Mouse (Mus musculus): ENCODE data around the gene Kcnj9. TPM values are rescaled to one million over a fixed set of nuclear protein-coding genes. Genes with fewer than 3 reads are reported as not detected.

The Kcnj9 gene
- polyA plus RNA-seq, 1 experiment from 2014 or later = 2.7 TPM

- ATAC-seq (ENCODE audit: low read depth) = peak; percentile 4; the same call in 1 of the 2 replicates
- Histone ChIP-seq H3K4me3 (ENCODE audit: low read depth, low read length) (no peak overlapping the region), H3K27ac (ENCODE audit: low read depth, low read length) (0 out of 2 replicates have a peak overlapping the region, but pooled peaks have one; percentile 1), H3K36me3 (ENCODE audit: control insufficient read depth, insufficient read depth, low read length) (no peaks in the 10 kb centered on the region), H3K4me2 (ENCODE audit: low read depth, low read length) (no peak overlapping the region), H3K9me3 (ENCODE audit: control insufficient read depth, low read length) (no peaks in the 10 kb centered on the region), H3K27me3 (ENCODE audit: control insufficient read depth, insufficient read depth, low read length) (no peaks in the 10 kb centered on the region), H3K9ac (replicated peaks; ENCODE audit: low read depth, low read length) (no peak overlapping the region), H3K4me1 (ENCODE audit: control insufficient read depth, insufficient read depth, low read length) (peaks cover 6% of the 10 kb centered on the region; the same call in 1 of the 2 replicates)
- WGBS = 61% methylated on average over 7 of the region's 7 CpGs
Observed at GRCm38 (mm10) chr1:172319346-172319745, 9.8 kb downstream of the Kcnj9 start.

GRCm38 (mm10) chr1:172318424-172319035, 10.6 kb downstream of the Kcnj9 start:
- H3K4me2 ChIP-seq (ENCODE audit: low read depth, low read length) = no peak overlapping the region
- H3K27me3 ChIP-seq (ENCODE audit: control insufficient read depth, insufficient read depth, low read length) = no peaks in the 10 kb centered on the region
- peaks cover 6% of the 10 kb centered on the region; the same call in 1 of the 2 replicates for H3K4me1 ChIP-seq (ENCODE audit: control insufficient read depth, insufficient read depth, low read length)
- H3K9ac ChIP-seq (replicated peaks; ENCODE audit: low read depth, low read length) = no peak overlapping the region
- H3K27ac ChIP-seq (ENCODE audit: low read depth, low read length) = peak overlapping the region; percentile 22; the same call in 1 of the 2 replicates
- no peaks in the 10 kb centered on the region for H3K9me3 ChIP-seq (ENCODE audit: control insufficient read depth, low read length)
- ATAC-seq (ENCODE audit: low read depth) = no peak
- H3K36me3 ChIP-seq (ENCODE audit: control insufficient read depth, insufficient read depth, low read length) = no peaks in the 10 kb centered on the region
- WGBS = 58% methylated on average over 19 of the region's 19 CpGs
- no peak overlapping the region for H3K4me3 ChIP-seq (ENCODE audit: low read depth, low read length)

GRCm38 (mm10) chr1:172317946-172318345, 11.2 kb downstream of the Kcnj9 start:
- Histone ChIP-seq H3K4me2 (ENCODE audit: low read depth, low read length) (no peak overlapping the region), H3K9ac (replicated peaks; ENCODE audit: low read depth, low read length) (no peak overlapping the region), H3K9me3 (ENCODE audit: control insufficient read depth, low read length) (no peaks in the 10 kb centered on the region), H3K4me3 (ENCODE audit: low read depth, low read length) (no peak overlapping the region), H3K27ac (ENCODE audit: low read depth, low read length) (no peak overlapping the region; the same call in 1 of the 2 replicates), H3K4me1 (ENCODE audit: control insufficient read depth, insufficient read depth, low read length) (peaks cover 9% of the 10 kb centered on the region; the same call in 1 of the 2 replicates), H3K36me3 (ENCODE audit: control insufficient read depth, insufficient read depth, low read length) (no peaks in the 10 kb centered on the region), H3K27me3 (ENCODE audit: control insufficient read depth, insufficient read depth, low read length) (no peaks in the 10 kb centered on the region)
- WGBS = 48% methylated on average over 15 of the region's 15 CpGs
- ATAC-seq (ENCODE audit: low read depth) = no peak

GRCm38 (mm10) chr1:172317431-172317830, 11.7 kb downstream of the Kcnj9 start:
- no peak overlapping the region for H3K27ac ChIP-seq (ENCODE audit: low read depth, low read length)
- no peaks in the 10 kb centered on the region for H3K9me3 ChIP-seq (ENCODE audit: control insufficient read depth, low read length)
- no peaks in the 10 kb centered on the region for H3K27me3 ChIP-seq (ENCODE audit: control insufficient read depth, insufficient read depth, low read length)
- no peak for ATAC-seq (ENCODE audit: low read depth)
- 57% methylated on average over 18 of the region's 18 CpGs for WGBS
- H3K4me2 ChIP-seq (ENCODE audit: low read depth, low read length) = no peak overlapping the region
- no peaks in the 10 kb centered on the region for H3K36me3 ChIP-seq (ENCODE audit: control insufficient read depth, insufficient read depth, low read length)
- peaks cover 14% of the 10 kb centered on the region; the same call in 1 of the 2 replicates for H3K4me1 ChIP-seq (ENCODE audit: control insufficient read depth, insufficient read depth, low read length)
- no peak overlapping the region for H3K4me3 ChIP-seq (ENCODE audit: low read depth, low read length)
- H3K9ac ChIP-seq (replicated peaks; ENCODE audit: low read depth, low read length) = no peak overlapping the region

GRCm38 (mm10) chr1:172314911-172315310, 14.2 kb downstream of the Kcnj9 start:
- Histone ChIP-seq H3K4me1 (ENCODE audit: control insufficient read depth, insufficient read depth, low read length) (peaks cover 16% of the 10 kb centered on the region), H3K9me3 (ENCODE audit: control insufficient read depth, low read length) (no peaks in the 10 kb centered on the region), H3K36me3 (ENCODE audit: control insufficient read depth, insufficient read depth, low read length) (no peaks in the 10 kb centered on the region), H3K27ac (ENCODE audit: low read depth, low read length) (peak overlapping the region; percentile 53; the same call in 1 of the 2 replicates), H3K4me2 (ENCODE audit: low read depth, low read length) (no peak overlapping the region), H3K4me3 (ENCODE audit: low read depth, low read length) (no peak overlapping the region), H3K9ac (replicated peaks; ENCODE audit: low read depth, low read length) (no peak overlapping the region), H3K27me3 (ENCODE audit: control insufficient read depth, insufficient read depth, low read length) (no peaks in the 10 kb centered on the region)
- peak; percentile 3; the same call in 1 of the 2 replicates for ATAC-seq (ENCODE audit: low read depth)
- WGBS = 28% methylated on average over 3 of the region's 3 CpGs

- WGBS = 55% methylated on average over 10 of the region's 10 CpGs
- H3K27me3 ChIP-seq (ENCODE audit: control insufficient read depth, insufficient read depth, low read length) = no peaks in the 10 kb centered on the region
Observed at GRCm38 (mm10) chr1:172313613-172314411, 15.3 kb downstream of the Kcnj9 start.

GRCm38 (mm10) chr1:172312768-172313561, 16.2 kb downstream of the Kcnj9 start:
- Histone ChIP-seq H3K4me3 (ENCODE audit: low read depth, low read length) (peak overlapping the region; percentile 50), H3K4me2 (ENCODE audit: low read depth, low read length) (peak overlapping the region; percentile 89), H3K9ac (replicated peaks; ENCODE audit: low read depth, low read length) (peak overlapping the region; percentile 69), H3K27me3 (ENCODE audit: control insufficient read depth, insufficient read depth, low read length) (no peaks in the 10 kb centered on the region), H3K36me3 (ENCODE audit: control insufficient read depth, insufficient read depth, low read length) (no peaks in the 10 kb centered on the region), H3K9me3 (ENCODE audit: control insufficient read depth, low read length) (no peaks in the 10 kb centered on the region), H3K27ac (ENCODE audit: low read depth, low read length) (peak overlapping the region; percentile 52; the same call in 1 of the 2 replicates), H3K4me1 (ENCODE audit: control insufficient read depth, insufficient read depth, low read length) (peaks cover 13% of the 10 kb centered on the region)
- WGBS = 9% methylated on average over 16 of the region's 16 CpGs
- no peak for ATAC-seq (ENCODE audit: low read depth)

More at GRCm38 (mm10) chr1:172313613-172314411, 15.3 kb downstream of the Kcnj9 start:
- no peaks in the 10 kb centered on the region for H3K36me3 ChIP-seq (ENCODE audit: control insufficient read depth, insufficient read depth, low read length)
- ATAC-seq (ENCODE audit: low read depth) = no peak
- no peaks in the 10 kb centered on the region for H3K9me3 ChIP-seq (ENCODE audit: control insufficient read depth, low read length)
- peaks cover 14% of the 10 kb centered on the region for H3K4me1 ChIP-seq (ENCODE audit: control insufficient read depth, insufficient read depth, low read length)
- no peak overlapping the region for H3K9ac ChIP-seq (replicated peaks; ENCODE audit: low read depth, low read length)
- H3K27ac ChIP-seq (ENCODE audit: low read depth, low read length) = 0 out of 2 replicates have a peak overlapping the region, but pooled peaks have one; percentile 18
- H3K4me2 ChIP-seq (ENCODE audit: low read depth, low read length) = peak overlapping the region; percentile 89; the same call in 1 of the 2 replicates
- peak overlapping the region; percentile 50; the same call in 1 of the 2 replicates for H3K4me3 ChIP-seq (ENCODE audit: low read depth, low read length)

GRCm38 (mm10) chr1:172311921-172312767, 17.0 kb downstream of the Kcnj9 start:
- ATAC-seq (ENCODE audit: low read depth) = peak; percentile 62
- Histone ChIP-seq H3K4me3 (ENCODE audit: low read depth, low read length) (peak overlapping the region; percentile 50), H3K9ac (replicated peaks; ENCODE audit: low read depth, low read length) (peak overlapping the region; percentile 69), H3K27ac (ENCODE audit: low read depth, low read length) (peak overlapping the region; percentile 78), H3K27me3 (ENCODE audit: control insufficient read depth, insufficient read depth, low read length) (no peaks in the 10 kb centered on the region), H3K36me3 (ENCODE audit: control insufficient read depth, insufficient read depth, low read length) (no peaks in the 10 kb centered on the region), H3K9me3 (ENCODE audit: control insufficient read depth, low read length) (no peaks in the 10 kb centered on the region), H3K4me2 (ENCODE audit: low read depth, low read length) (peak overlapping the region; percentile 89), H3K4me1 (ENCODE audit: control insufficient read depth, insufficient read depth, low read length) (peaks cover 13% of the 10 kb centered on the region)
- under 1% methylated on average over 48 of the region's 55 CpGs for WGBS

All from neural tube, embryonic 14.5 days (tissue).